Mouse (Mus musculus): ENCODE data around the gene Nod1.

DNA sequence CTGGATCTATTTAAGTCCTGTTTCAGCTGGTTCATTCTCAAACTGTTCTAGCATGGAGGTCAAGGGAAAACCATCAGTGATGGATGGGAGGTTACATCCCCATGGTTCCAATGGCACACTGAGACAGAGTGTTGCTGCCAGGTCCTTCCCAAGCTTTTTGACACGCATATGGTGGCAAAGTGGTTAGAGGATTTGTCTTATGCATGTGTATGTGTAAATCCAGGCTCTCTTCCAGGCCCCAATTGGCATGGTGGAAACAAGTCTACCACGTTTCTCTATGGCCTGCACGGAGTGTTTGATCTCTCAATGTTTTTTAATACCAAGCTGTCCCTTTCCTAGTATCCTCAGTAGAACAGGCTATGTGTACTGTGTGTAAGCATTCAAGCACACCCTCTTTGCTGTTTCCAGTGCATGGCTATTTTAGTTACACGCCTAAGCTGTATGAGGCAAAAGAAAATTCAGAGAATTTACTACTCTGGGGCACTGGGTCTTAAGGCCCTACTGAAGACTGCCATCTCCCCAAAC lies 11.2 kb upstream of the Nod1 start:
- TF ChIP-seq GATA1 (IDR thresholded peaks at IDR 0.05; ENCODE audit: low read length) (no peak), TAL1 (IDR thresholded peaks at IDR 0.05; ENCODE audit: low read length) (no peak)
